Mouse (Mus musculus) neural tube, embryonic 12.5 days (tissue): ENCODE measurements around the gene Brd3os. TPM values are rescaled to one million over a fixed set of nuclear protein-coding genes. Genes with fewer than 3 reads are reported as not detected.

ENCODE experiments used
- microRNA-seq: library from miRNA; unstranded; fragments of <30 nt; microRNA quantifications from one replicate; pipeline ENCODE4, GENCODE M21; 2017
- polyA plus RNA-seq: library from polyadenylated mRNA; unstranded; fragments of >200 nt; fragmentation: Nextera tagmentation; extraction: Ambion mirVana; gene quantifications from 2 replicates; pipeline ENCODE4 v1.2.1, GENCODE M21; 2016

Brd3os gene
- polyA plus RNA-seq, 1 experiment from 2014 or later, result 19.5 TPM

Small RNA genes lying within 50 kb of the gene (microRNA-seq; reads per million reads assigned to microRNA genes)
- gene Gm24049 (not detected), gene Mir7578 (not detected)

Other genes with a start within 250 kb of the Brd3os start
- gene Sardh, start 194.0 kb upstream of the Brd3os start, polyA plus RNA-seq, result 3.8 and 3.9 TPM in 2 replicates
- 25.3 and 29.9 TPM in 2 replicates for gene Vav2, start 15.3 kb upstream of the Brd3os start, polyA plus RNA-seq
- gene Brd3, start 65.3 kb downstream of the Brd3os start, polyA plus RNA-seq, result 139 TPM in 2 replicates
- 51.3 and 51.8 TPM in 2 replicates for gene Wdr5, start 72.8 kb downstream of the Brd3os start, polyA plus RNA-seq
- gene Rxra, start 234.1 kb downstream of the Brd3os start, polyA plus RNA-seq, result 6.6 and 7.3 TPM in 2 replicates